Mouse (Mus musculus): ENCODE data around the gene Bco1.

Gene Bco1

DNA sequence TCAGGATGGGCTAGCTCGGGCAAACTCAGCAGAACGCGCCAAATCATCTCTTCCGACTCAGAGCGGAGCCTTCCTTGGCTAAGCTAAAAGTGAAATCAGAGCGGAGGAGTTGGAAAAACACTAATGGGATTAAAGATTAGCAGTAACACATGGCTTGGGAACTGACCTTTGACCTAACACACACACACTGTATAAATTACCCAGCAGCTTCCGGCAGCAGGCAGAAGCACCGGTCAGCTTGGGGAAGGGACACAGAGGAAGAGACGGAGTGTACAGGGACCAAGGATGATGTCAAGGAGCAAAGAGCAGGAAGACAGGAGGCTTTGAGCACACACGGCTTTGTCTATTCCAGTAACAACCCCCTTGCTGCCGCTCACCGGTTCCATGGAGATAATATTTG, at the start of gene Bco1:
Gene Bco1 (plus strand): TSS at position 208 of the 400 bp plus-strand sequence.
- no peak for DNase-seq (ENCODE audit: low read depth, low spot score)

DNA sequence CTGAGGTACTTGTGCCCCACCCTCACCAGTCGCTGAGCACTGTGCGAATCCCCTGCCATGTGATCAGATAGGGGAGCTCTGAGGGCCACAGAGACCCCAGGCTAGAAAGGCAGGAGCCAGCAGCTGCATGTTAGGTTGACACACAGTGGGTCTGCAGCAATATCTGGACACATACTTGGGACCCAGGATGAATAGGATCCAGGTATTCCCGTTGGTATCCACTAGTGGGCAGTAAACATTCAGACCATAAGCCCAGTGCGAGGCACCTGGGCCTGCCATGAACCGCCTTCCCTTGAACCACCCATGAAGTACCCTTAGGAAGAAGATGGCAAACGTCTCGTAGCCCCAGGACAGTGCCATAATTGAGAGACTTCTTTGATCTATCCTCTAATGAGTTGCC, 46.2 kb upstream of the Bco1 start:
- DNase-seq (ENCODE audit: low read depth, low spot score) = no peak

DNA sequence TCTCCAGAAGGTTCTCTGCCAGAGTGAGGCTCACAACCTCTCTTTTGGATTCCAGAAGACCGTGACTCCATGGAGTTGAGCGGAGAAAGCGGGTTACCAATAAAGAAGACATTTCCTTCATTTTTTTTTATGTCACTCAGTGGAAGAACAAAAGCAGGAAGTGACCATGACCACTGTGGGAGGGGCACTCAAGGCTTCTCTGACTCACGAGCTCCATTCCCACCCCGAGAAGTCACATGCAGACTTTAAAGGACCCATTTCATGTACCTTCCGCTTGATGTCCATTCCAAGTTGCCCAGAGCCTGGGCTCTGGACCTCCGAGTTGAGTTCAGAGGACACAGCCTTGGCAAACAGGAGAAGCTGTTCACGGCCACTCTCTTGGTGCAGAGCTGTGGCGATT, 44.9 kb upstream of the Bco1 start:
- no peak for DNase-seq (ENCODE audit: low read depth, low spot score)

DNA sequence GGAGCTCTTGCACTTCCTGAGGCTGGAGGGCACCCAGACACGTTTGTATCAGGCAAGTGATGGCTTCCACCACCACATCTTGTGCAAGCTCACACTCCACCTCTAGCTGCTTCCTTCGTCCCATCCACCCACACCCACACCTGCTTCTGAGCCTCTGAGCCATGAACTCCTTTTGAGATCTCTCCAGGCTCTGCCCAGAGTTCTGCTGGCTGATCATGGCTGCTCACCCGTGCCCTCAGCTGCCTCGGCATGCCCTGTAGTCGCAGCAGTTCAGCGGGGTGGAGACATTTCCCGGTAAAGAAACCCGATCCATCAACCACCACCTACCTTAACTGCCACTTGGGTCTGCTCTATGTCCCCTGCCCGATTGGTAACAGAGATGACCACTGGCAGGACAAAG, 44.3 kb upstream of the Bco1 start:
- no peak for DNase-seq (ENCODE audit: low read depth, low spot score)

DNA sequence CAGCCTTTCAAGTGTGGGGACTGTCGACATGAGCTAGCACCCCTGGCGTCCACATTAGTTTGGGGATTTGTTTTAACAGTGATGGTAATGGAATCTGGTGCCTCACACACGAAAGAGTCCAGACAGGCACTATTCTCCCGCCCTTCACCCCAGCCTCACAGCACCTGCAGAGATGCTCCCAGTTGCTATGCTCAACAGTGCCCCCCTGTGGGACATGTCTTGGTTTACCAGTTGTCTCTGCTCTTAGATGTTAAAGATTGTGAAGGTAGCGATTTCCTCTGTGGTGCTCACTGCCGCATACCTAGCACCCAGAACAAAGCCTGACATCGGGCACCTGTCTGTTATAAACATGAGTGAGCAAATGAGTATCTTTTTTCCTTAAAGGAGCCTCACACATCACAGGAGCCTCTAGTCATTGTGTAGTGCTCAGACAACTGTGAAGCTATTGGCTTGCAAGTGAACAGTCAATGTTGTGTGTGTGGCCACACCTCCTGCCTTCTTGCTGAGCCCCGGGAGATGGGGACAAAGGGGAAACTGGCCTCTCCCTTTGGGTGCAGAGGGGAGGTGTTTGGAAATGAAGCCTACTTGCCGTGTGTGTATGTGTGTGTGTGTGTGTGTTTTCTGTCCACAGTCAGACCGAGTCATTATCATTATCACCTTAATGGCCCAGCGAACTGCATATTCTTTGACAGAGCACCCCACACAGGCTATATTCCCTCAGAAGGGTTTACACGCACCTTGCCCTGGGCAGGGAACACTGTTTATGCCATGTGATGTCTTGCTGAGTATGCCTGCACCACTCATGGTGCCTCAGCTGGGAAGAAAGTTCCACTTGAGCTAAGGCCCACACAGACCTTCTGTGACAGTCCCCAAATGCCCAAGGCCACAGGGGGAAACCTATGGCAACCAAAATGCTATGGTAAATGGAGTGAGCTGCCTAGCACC, 42.2 kb upstream of the Bco1 start:
- DNase-seq (ENCODE audit: low read depth, low spot score) = no peak

DNA sequence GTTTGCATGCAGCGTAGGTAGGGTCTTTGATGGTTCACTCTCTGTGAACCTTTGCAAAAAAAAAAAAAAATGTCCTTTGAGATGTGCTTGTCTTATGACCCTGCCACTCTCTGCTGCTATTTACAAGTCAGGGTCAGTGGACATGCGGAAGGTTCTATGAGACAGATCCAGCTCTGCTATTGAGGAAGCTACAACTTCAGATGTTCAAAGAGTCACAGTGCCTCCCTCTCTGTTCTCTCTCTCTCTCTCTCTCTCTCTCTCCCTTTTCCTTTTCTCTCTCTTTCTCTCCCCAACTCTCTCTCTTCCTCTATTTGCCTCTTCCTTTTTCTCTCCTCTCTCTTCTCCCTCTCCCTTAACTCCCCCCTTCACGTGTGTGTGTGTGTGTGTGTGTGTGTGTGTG, 41.5 kb upstream of the Bco1 start:
- no peak for DNase-seq (ENCODE audit: low read depth, low spot score)

DNA sequence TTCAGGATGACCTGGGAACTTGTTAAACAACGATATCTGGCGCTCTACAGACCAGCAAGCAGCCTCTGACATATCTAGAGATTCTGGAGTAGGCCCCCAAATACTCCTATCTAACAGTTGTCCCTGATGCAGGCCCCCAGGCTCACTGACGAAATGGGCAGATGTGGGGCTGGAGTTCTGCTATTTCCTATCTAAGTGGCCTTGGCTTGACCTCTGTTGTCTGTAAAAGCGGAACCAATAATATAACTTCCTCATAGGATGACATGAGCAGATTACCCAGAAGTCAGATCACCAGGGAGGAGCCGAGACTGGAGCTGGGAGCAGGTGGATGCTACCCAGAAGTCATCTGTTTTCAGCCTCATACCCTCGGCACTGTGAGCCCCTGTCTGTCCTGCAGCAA, 40.6 kb upstream of the Bco1 start:
- DNase-seq (ENCODE audit: low read depth, low spot score) = no peak

DNA sequence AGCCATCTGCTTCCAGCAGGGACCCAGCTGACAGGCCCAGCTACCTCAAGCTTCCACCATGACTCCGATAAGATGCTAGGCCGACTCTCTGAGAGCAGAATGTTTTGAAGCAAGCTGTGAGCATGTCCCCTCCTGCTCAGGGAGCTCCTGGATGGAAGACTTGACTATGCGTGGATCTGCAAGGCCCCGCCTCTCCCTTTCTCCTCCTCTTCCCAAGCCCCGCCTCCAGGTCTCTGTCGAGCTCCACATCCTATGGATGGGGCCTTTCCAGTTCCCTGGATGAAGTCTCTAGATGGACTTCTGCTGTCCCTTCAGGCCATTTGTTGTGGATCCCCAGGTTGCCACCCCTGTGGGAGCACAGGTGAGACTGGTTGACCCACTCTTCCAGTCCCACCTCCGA, 36.6 kb upstream of the Bco1 start:
- no peak for DNase-seq (ENCODE audit: low read depth, low spot score)

DNA sequence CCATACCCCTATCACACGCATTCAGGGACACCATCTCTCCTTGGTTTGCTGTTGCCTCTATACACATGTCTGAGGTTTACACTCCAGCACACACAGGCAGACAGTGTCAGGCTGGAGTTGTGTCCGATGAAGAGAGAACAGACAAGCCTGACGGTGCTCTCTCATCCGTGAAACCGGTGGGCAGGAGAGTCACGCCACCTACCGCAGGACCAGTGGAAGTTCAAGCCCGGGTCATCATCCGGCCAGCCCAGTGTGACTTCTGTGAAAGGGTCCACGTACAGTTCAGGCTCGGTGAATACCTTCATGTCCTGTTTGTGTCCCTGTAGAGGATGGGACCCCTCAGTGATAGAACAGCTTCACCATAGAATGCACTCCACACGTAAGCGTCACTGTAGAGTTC, 35.3 kb upstream of the Bco1 start:
- DNase-seq (ENCODE audit: low read depth, low spot score) = no peak

DNA sequence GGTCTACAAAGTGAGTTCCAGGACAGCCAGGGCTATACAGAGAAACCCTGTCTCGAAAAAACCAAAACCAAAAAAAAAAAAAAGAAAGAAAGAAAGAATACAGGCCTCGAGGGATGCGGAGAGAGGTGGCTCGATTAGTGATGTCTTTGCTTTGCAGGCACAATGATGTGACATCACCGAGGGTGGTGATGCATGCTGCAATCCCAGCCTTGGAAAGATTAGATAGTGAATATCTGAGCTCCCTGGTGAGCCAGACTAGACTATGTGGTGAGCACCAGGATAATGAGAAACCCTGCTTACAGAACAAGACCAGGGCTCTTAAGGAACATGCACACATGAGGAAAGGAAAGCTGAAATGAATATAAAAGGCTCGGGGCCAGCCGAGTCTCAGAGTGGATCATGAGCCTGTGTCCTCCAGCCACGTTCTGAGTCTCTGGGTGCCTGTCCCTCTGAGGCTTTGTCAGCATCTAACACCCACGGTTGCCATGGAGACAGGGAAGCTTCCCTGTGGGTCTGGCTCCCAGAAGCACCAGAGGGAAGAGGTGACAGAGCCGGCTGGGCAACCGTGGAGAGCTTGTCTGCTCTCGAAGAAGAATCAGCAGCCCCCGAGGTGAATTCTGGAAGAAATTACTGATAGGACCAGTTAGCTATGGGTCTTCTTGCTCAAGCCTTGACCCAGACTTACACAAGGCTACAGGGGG, 34.3 kb upstream of the Bco1 start:
- DNase-seq (ENCODE audit: low read depth, low spot score) = no peak

DNA sequence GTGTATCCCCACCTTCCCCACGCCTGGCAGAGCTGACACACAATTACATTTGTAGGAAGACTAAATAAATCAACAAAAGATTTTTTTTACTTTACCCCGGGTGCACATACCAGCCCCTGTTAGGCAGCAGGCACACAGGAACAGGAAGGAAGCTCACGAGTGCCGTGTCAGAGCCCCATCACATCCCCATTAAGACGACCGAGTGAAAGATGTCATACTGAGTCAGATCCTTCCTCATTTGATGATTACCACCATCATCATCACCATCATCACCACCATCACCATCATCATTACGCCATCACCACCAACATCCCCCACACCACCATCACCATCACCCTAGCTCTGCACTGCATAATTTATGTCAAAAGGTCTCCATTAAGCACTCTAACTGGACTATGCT, 28.7 kb upstream of the Bco1 start:
- DNase-seq (ENCODE audit: low read depth, low spot score) = no peak

DNA sequence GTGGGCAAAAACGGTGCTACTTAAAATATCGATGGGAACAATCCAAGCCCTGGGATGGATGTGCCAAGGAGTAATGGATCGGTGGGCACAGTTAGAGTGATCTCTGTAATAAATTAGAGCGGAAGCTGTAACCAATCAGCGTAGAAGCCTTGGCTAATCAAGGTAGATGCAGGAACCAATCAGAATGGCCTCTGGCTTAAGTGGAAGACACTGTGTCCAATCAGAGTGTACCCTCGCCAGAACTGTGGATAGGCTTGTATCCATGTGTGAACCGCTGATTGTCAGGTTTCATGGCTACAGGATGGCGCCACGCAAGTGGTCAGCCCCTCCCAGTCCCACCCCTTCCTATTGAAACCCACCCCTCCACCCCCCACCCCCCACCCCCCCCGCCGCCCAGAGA, 28.3 kb upstream of the Bco1 start:
- DNase-seq (ENCODE audit: low read depth, low spot score) = no peak

DNA sequence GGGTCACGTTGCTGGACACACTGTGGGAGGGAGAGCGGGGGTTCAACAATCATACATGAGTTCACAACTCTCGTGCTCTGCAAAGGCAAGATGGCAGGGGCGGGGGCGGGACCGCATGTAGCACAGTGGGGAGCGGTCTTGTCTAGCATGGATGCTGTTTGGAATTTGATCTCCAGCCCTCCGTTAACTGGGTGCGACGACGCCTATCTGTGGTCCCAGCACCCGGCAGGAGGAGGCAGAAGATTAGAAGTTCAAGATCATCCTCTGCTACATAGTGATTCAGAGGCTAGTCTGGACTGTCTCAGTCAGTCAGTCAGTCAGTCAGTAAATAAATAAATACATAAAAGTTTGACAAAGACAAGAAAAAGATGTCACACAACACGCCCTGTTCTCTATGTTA, 27.4 kb upstream of the Bco1 start:
- DNase-seq (ENCODE audit: low read depth, low spot score) = no peak

DNA sequence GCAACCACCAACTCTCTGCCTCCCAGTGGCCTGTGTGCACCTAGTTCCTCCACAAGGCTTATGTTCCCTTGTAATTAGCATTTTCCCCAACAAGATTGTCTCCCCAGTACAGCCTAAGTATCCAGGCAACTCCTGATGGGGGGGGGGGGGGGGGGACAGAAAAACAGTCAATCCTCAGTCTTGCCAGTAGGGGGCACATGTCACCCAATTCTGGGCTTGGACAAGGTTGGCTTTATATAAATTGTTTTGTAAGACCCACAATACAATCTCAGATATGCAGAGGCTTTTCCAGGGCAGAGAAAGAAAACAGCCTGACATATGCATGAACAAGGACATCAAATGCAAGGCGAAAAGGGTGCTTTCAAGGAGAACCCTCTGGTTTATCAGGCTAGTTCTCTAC, 25.9 kb upstream of the Bco1 start:
- no peak for DNase-seq (ENCODE audit: low read depth, low spot score)

DNA sequence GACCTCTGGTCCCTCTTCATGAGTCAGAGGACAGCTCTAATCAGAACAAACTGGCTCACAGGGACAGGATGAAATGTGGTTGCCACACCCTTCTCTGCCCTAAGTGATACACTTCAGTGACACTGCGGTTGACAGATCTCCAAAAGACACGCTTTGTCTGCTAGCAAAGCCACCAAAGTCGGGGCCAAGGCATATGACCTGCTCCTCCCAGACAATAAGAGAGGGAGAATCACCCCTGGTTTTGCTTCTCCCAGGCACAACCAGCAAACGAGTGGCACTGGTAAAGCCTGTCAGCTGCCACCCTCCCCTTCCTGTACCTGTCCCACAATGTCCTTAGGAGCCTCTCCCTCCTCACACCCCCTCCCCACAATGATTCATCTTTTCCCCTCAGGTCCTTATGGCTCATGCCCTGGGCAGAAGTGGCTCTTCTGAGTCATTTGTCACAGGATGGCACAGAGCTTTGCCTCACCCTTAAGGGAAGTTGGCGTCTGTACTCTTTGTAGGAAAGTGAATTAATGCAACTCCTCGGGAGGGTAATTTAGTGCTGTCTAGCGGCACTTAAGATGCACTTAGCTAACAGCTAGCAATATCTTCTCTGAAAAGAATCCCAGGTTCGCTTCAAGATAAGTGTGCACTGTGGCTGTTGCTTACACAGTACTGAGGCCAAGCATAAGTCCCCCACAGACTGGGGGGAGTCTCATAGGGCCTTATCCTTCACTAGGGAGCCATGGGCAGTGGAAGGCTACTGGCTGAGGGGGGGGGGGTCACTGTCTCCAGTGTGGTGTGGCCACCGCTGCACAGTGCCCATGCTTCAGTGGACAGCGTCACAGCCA, 21.1 kb upstream of the Bco1 start:
- no peak for DNase-seq (ENCODE audit: low read depth, low spot score)

DNA sequence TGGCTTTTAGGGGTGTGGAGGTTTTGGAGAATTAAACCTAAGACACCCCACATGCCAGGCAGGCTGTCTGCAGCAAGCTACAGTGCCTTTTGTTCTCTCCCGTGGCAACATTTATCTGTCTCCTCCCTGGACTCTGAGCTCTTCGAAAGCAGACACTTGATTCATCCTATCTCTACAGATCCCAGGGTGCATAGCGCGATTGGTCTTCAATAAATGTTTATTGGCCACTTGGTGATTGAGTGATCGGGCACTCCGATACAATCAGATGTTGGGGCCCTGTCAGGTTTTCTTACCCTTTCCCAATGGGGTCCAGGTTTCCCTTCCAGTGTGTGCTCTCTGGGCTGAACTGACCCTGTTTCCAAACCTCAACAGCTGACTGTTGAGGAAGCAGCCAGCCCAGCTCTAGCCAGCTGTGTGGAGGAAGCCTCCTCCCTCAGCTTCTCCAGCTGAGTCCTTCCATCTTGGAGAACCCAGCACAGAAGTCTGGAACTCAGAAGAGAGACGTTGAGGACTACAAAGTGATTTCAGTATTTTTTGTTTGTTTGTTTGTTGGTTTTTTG, 17.2 kb upstream of the Bco1 start:
- DNase-seq (ENCODE audit: low read depth, low spot score) = no peak

DNA sequence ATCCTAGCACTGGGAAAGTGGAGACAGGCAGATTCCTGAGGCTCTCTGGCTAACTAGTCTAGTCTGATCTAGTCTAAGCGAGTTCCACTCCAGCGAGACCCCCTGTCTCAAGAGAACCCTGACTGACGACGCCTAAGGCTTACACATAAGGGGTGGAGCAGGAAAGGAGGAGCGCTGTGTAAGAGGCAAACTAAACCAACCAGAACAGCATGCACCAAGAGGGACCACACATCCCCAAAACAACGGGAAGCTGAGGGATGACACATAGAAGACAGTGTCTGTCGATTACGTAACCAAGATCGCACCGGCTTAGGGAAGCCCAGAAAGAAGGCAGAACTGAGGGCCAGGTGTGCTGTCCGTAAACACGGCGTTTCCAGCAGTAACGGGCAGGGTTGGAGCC, 16.0 kb upstream of the Bco1 start:
- DNase-seq (ENCODE audit: low read depth, low spot score) = no peak

DNA sequence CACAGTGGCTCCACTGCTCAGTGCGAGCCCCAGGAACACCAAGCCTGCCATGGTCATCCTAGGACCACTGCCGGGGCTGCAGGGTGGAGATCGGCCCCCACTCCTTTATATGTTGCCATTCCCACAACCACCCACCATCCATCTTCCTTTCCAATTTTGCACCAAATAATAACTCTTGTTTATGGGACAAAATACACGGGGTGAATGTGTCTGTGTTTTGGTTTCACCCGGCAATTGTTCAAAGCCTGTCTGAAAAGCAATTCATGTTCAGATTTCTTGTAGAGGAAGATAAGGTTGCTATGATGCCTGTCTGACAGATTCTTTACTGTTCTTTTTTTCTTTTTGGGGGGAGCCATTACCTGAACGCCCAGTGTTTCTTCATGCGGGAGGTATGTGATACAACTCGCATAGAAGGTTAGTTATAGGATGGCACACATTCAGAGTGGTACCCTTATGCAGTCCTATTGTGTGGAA, 13.2 kb upstream of the Bco1 start, which contains the start of gene Pkd1l2:
Gene Pkd1l2 (minus strand): TSS at position 51 of the 474 bp plus-strand sequence.
- DNase-seq (ENCODE audit: low read depth, low spot score) = no peak

DNA sequence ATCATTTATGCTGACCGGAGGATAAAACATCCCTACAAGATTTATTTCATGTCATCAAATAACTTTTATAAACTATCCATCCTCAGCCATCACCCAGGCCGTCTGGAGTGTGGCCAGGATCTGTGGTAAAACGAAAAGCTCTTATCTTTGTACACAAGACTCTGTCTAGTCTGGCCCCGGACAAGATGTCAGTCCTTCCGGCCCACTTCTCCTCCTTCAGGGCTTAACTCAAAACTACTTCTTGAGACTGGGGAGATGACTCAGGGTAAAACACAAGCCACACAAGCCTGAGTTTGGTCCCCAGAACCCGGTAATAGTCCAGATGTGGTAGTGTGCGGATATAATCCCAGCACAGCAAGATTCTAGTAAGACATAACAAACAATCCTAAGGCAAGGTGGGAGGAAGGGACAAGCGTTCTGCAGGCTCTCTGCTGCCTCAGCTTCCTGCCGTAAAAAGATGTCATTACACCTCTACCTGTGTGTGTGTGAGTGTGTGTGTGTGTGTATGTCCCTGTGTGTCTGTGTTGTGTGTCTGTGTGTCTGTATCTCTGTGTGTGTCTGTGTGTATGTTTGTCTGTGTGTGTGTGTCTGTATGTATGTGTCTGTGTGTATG, 12.6 kb upstream of the Bco1 start:
- DNase-seq (ENCODE audit: low read depth, low spot score) = no peak

DNA sequence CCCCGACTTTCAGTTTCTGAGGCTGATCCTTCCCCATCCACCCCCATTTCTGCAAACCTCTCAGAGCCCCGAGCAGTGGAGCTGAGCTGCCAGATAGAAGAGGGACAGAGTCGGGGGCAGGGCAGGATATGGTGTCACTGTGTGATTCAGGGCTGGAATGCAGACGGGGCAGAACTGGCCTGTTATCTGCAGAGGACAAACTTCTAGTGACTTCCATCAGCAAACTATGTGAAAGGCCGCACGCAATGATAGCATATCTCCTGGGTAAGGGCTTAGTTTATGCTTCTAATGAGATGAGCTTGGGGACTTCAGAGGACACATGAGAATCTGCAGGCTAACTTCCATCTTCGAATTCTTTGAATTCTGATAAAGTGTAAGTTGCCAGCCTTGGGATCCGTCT, 10.1 kb upstream of the Bco1 start:
- no peak for DNase-seq (ENCODE audit: low read depth, low spot score)

DNA sequence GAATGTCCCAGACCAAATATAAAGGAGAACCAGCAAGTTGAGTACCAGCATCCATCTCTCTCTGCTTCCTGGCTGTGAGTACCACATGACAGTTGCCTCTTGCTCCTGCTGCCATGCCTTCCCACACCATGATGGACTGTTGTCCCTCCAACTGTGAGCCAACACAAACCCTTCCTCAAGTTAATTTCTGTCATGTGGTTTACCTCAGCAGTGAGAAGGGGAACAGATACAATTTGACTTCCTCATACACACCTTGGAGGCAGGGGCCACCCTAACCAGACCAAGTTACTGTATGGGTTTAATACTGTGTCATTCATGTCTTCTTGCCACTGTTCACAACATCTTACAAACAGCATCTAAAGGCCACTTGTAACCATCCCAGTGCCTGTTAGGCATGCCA, 8.6 kb upstream of the Bco1 start:
- DNase-seq (ENCODE audit: low read depth, low spot score) = no peak

All from brain, embryonic 18.5 days (tissue).